Mouse (Mus musculus) G1E (cell line): ENCODE measurements around the gene Tnnc1.

Source experiments
- CTCF ChIP-seq: IDR thresholded peaks from 2 replicates; pipeline ENCODE4 v1.5.1; 2012; ENCODE audit warnings: low read depth, low read length, inconsistent platforms, mixed read lengths
- GATA1 ChIP-seq: IDR thresholded peaks from 2 replicates; pipeline ENCODE4 v1.6.1; 2012; ENCODE audit warnings: borderline replicate concordance, low read length, inconsistent platforms, mixed read lengths

DNA sequence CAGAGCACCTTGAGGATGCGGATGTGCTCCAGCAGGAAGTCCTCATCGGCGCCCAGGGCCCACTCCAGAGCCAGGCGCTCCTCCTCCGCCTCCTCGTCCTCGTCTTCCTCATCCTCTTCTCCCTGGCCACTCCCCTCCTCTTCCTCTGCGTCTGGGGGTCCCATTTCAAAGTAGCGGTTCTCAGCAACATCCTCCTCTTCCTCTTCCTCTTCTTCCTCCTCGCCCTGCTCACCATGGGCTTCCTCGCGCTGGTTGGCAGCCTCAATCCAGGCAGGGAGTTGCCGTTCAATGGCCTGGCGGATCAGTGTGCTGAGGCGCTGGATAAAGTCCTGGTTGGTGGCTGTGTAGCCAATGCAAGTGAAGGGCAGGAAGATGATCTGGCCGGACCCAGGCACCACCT, 30.8 kb upstream of the Tnnc1 start:
- TF ChIP-seq CTCF (no peak), GATA1 (no peak)
